In genomic region chr16:97752316-97752941, GRCm38 (mm10) we compare ENCODE assay signal across 16 mouse cellular contexts. TPM values are rescaled to one million over a fixed set of nuclear protein-coding genes. Genes with fewer than 3 reads are reported as not detected.
DNase-seq lines count a peak whose midpoint lies in the region; ATAC-seq and TF ChIP-seq lines count a peak whose summit lies in the region.
"Had no signal": no experiment of that assay in that cellular context is flagged by ENCODE, and none has a peak within 500 bp of the region (broad histone marks: within the 10 kb centered on the region; RNA-seq: fewer than 3 reads in every experiment).

No protein-coding gene starts in this region.

- no peak overlapping the region for H3K9ac ChIP-seq in kidney, embryonic 14.5 days (ENCODE audit: low read depth, low read length)
- H3K9ac ChIP-seq in MEL (ENCODE audit: control insufficient read depth, low read depth, low read length, poor library complexity, severe bottlenecking): no peak overlapping the region
- no peak overlapping the region for H3K9ac ChIP-seq in stomach, embryonic 14.5 days (replicated peaks; ENCODE audit: low read depth, low read length)
- H3K9ac ChIP-seq: hindbrain, embryonic 15.5 days; liver, embryonic 12.5 days; lung, embryonic 15.5 days; midbrain, embryonic 15.5 days; neural tube, embryonic 15.5 days had no signal

- intact Hi-C loops in heart, postnatal 14 days (cut with DNase I): no loop called here

- no peak overlapping the region for H3K4me3 ChIP-seq in kidney, adult 2 months (ENCODE audit: insufficient read depth, low read depth, low read length)
- H3K4me3 ChIP-seq in kidney, embryonic 14.5 days (ENCODE audit: low read length): no peak overlapping the region
- H3K4me3 ChIP-seq in MEL (ENCODE audit: control insufficient read depth in 1 of 2, insufficient read depth in 1 of 2, low read depth in 2 of 2, low read length in 2 of 2): no peak overlapping the region
- H3K4me3 ChIP-seq in stomach, embryonic 14.5 days (ENCODE audit: low read depth, low read length): no peak overlapping the region
- no peak overlapping the region for H3K4me3 ChIP-seq in midbrain, embryonic 10.5 days
- H3K4me3 ChIP-seq: hindbrain, embryonic 15.5 days; liver, embryonic 12.5 days; lung, embryonic 15.5 days; midbrain, embryonic 15.5 days; myocyte; neural tube, embryonic 15.5 days had no signal

- H3K9me3 ChIP-seq in kidney, embryonic 14.5 days (ENCODE audit: control insufficient read depth, low read length): no peaks in the 10 kb centered on the region
- H3K9me3 ChIP-seq in MEL (replicated peaks; ENCODE audit: insufficient read depth, low read length): no peaks in the 10 kb centered on the region
- H3K9me3 ChIP-seq in stomach, embryonic 14.5 days (ENCODE audit: control insufficient read depth, low read depth, low read length): no peaks in the 10 kb centered on the region
- H3K9me3 ChIP-seq in midbrain, embryonic 10.5 days (replicated peaks): no peaks in the 10 kb centered on the region
- H3K9me3 ChIP-seq: hindbrain, embryonic 15.5 days; liver, embryonic 12.5 days; lung, embryonic 15.5 days; midbrain, embryonic 15.5 days; neural tube, embryonic 15.5 days had no signal

- TF ChIP-seq RAD21 in MEL (IDR thresholded peaks at IDR 0.05; ENCODE audit: low read depth, low read length): no peak

- TF ChIP-seq POLR2A in kidney, adult 2 months (IDR thresholded peaks at IDR 0.05; ENCODE audit: low read depth, low read length): no peak
- TF ChIP-seq POLR2A in MEL (IDR thresholded peaks at IDR 0.05; ENCODE audit: control insufficient read depth in 1 of 2, insufficient read depth in 1 of 2, low read depth in 1 of 2, low read length in 2 of 2, poor library complexity in 1 of 2): no peak

- H3K27me3 ChIP-seq in kidney, adult 2 months (replicated peaks; ENCODE audit: control insufficient read depth, insufficient read depth, low read length): no peaks in the 10 kb centered on the region
- no peaks in the 10 kb centered on the region for H3K27me3 ChIP-seq in kidney, embryonic 14.5 days (ENCODE audit: control insufficient read depth, insufficient read depth, low read length)
- peaks cover 0 to 2% of the 10 kb centered on the region in 2 experiments; a peak in 1 of 4 replicates for H3K27me3 ChIP-seq in MEL (ENCODE audit: control insufficient read depth in 1 of 2, insufficient read depth in 2 of 2, low read length in 2 of 2)
- H3K27me3 ChIP-seq in stomach, embryonic 14.5 days (ENCODE audit: control insufficient read depth, insufficient read depth, low read length): no peaks in the 10 kb centered on the region
- no peaks in the 10 kb centered on the region for H3K27me3 ChIP-seq in midbrain, embryonic 10.5 days (ENCODE audit: low read depth, poor library complexity, severe bottlenecking)
- H3K27me3 ChIP-seq: hindbrain, embryonic 15.5 days; liver, embryonic 12.5 days; lung, embryonic 15.5 days; midbrain, embryonic 15.5 days; neural tube, embryonic 15.5 days had no signal

- TF ChIP-seq EP300 in MEL (IDR thresholded peaks at IDR 0.05; ENCODE audit: low read depth in 1 of 2, low read length in 2 of 2): no peak

- H3K27ac ChIP-seq in kidney, adult 2 months (ENCODE audit: insufficient read depth, low read depth, low read length): peak overlapping the region; percentile 17; the same call in 1 of the 2 replicates
- no peak overlapping the region for H3K27ac ChIP-seq in kidney, embryonic 14.5 days (ENCODE audit: low read depth, low read length)
- no peak overlapping the region for H3K27ac ChIP-seq in MEL (ENCODE audit: control insufficient read depth, low read depth, low read length)
- H3K27ac ChIP-seq in stomach, embryonic 14.5 days (ENCODE audit: low read length): 0 out of 2 replicates have a peak overlapping the region, but pooled peaks have one; percentile 11
- H3K27ac ChIP-seq in midbrain, embryonic 10.5 days (replicated peaks): no peak overlapping the region
- H3K27ac ChIP-seq: hindbrain, embryonic 15.5 days; liver, embryonic 12.5 days; lung, embryonic 15.5 days; midbrain, embryonic 15.5 days; neural tube, embryonic 15.5 days had no signal

- no peak for DNase-seq in kidney, adult 2 months
- peak; percentile 11 for DNase-seq in MEL (ENCODE audit: low read depth, low spot score)
- no peak for DNase-seq in heart, postnatal 14 days
- no peak for DNase-seq in midbrain, embryonic 10.5 days (ENCODE audit: low spot score)
- DNase-seq: cerebellum, adult 11-12 months; thymus, postnatal 25 days had no signal

- no peak overlapping the region for H3K4me2 ChIP-seq in kidney, embryonic 14.5 days (replicated peaks; ENCODE audit: low read depth, low read length)
- no peak overlapping the region for H3K4me2 ChIP-seq in stomach, embryonic 14.5 days (replicated peaks; ENCODE audit: low read depth, low read length)
- H3K4me2 ChIP-seq: hindbrain, embryonic 15.5 days; liver, embryonic 12.5 days; lung, embryonic 15.5 days; midbrain, embryonic 15.5 days; neural tube, embryonic 15.5 days had no signal

- TF ChIP-seq CTCF in kidney, adult 2 months (conservative IDR thresholded peaks at IDR 0.05; ENCODE audit: insufficient read depth, insufficient read length, low read depth, low read length): no peak
- no peak for TF ChIP-seq CTCF in MEL (IDR thresholded peaks at IDR 0.05 in 2 of 3, conservative IDR thresholded peaks at IDR 0.05 in 1 of 3; ENCODE audit: control insufficient read depth in 1 of 3, insufficient read depth in 1 of 3, low read depth in 2 of 3, low read length in 3 of 3, poor library complexity in 1 of 3, severe bottlenecking in 1 of 3)

- no peaks in the 10 kb centered on the region for H3K36me3 ChIP-seq in kidney, adult 2 months (ENCODE audit: control insufficient read depth, insufficient read depth, low read length)
- H3K36me3 ChIP-seq in kidney, embryonic 14.5 days (ENCODE audit: control insufficient read depth, insufficient read depth, low read length): no peaks in the 10 kb centered on the region; the same call in 1 of the 2 replicates
- no peaks in the 10 kb centered on the region for H3K36me3 ChIP-seq in MEL (ENCODE audit: control insufficient read depth in 1 of 2, insufficient read depth in 2 of 2, low read length in 2 of 2)
- no peaks in the 10 kb centered on the region; the same call in 1 of the 2 replicates for H3K36me3 ChIP-seq in stomach, embryonic 14.5 days (ENCODE audit: control insufficient read depth, insufficient read depth, low read length)
- no peaks in the 10 kb centered on the region for H3K36me3 ChIP-seq in midbrain, embryonic 10.5 days
- H3K36me3 ChIP-seq: hindbrain, embryonic 15.5 days; liver, embryonic 12.5 days; midbrain, embryonic 15.5 days; neural tube, embryonic 15.5 days had no signal

- H3K4me1 ChIP-seq in kidney, adult 2 months (ENCODE audit: control insufficient read depth, insufficient read depth, low read length): peaks cover 16% of the 10 kb centered on the region
- H3K4me1 ChIP-seq in kidney, embryonic 14.5 days (ENCODE audit: control insufficient read depth, insufficient read depth, low read length): peaks cover 3% of the 10 kb centered on the region; the same call in 1 of the 2 replicates
- H3K4me1 ChIP-seq in MEL (ENCODE audit: control insufficient read depth in 1 of 2, insufficient read depth in 2 of 2, low read length in 2 of 2): no peaks in the 10 kb centered on the region; a peak in 1 of 4 replicates
- peaks cover 6% of the 10 kb centered on the region; the same call in 1 of the 2 replicates for H3K4me1 ChIP-seq in stomach, embryonic 14.5 days (ENCODE audit: control insufficient read depth, insufficient read depth, low read length)
- no peaks in the 10 kb centered on the region for H3K4me1 ChIP-seq in midbrain, embryonic 10.5 days
- H3K4me1 ChIP-seq: hindbrain, embryonic 15.5 days; midbrain, embryonic 15.5 days; neural tube, embryonic 15.5 days had no signal

- no peak for ATAC-seq in kidney, embryonic 14.5 days (ENCODE audit: low FRiP score, low TSS enrichment)
- peak; percentile 54 for ATAC-seq in common myeloid progenitor, adult 5-6 weeks (replicated peaks; ENCODE audit: low read depth, poor library complexity, severe bottlenecking)
- ATAC-seq in stomach, embryonic 14.5 days (ENCODE audit: insufficient number of reproducible peaks, insufficient read depth, low FRiP score, low read depth): no peak
- ATAC-seq: CD4-positive, CD25-positive, alpha-beta regulatory T cell, adult 4 months; liver, embryonic 12.5 days; midbrain, embryonic 15.5 days had no signal

- no peaks in the 10 kb centered on the region for H3K79me2 ChIP-seq in MEL (ENCODE audit: control insufficient read depth, insufficient read depth, low read length, poor library complexity)

- 75% methylated on average over 3 of the region's 3 CpGs for WGBS in kidney, adult 2 months
- 85% methylated on average over 3 of the region's 3 CpGs for WGBS in kidney, embryonic 14.5 days
- WGBS in stomach, embryonic 14.5 days: 77% methylated on average over 3 of the region's 3 CpGs
- 83% methylated on average over 3 of the region's 3 CpGs for WGBS in midbrain, embryonic 10.5 days

TF ChIP-seq in MEL, 35 proteins besides CTCF, POLR2A, EP300 and RAD21:
- no peak for TF ChIP-seq BHLHE40 (IDR thresholded peaks at IDR 0.05; ENCODE audit: borderline replicate concordance, low read depth, low read length)
- no peak for TF ChIP-seq MAZ (IDR thresholded peaks at IDR 0.05; ENCODE audit: low read depth, low read length)
- no peak for TF ChIP-seq ETS1 (IDR thresholded peaks at IDR 0.05; ENCODE audit: low read depth, low read length)
- no peak for TF ChIP-seq GABPA (IDR thresholded peaks at IDR 0.05; ENCODE audit: low read depth, low read length)
- TF ChIP-seq CHD1 (IDR thresholded peaks at IDR 0.05; ENCODE audit: low read depth, low read length): no peak
- no peak for TF ChIP-seq CHD2 (IDR thresholded peaks at IDR 0.05; ENCODE audit: low read length)
- TF ChIP-seq MYB (IDR thresholded peaks at IDR 0.05; ENCODE audit: low read depth, low read length): no peak
- no peak for TF ChIP-seq ZKSCAN1 (IDR thresholded peaks at IDR 0.05; ENCODE audit: low read depth, low read length)

RNA-seq across cellular contexts. Expression of gene Ripk4, which starts 11.2 kb away (rescaled TPM):
- polyA plus RNA-seq in kidney, adult 2 months (2012; rRNA removed): 12.8 and 14.4 TPM in 2 replicates
- polyA plus RNA-seq in kidney, embryonic 14.5 days (2014; fragmentation: Nextera tagmentation; extraction: Ambion mirVana): 4.6 and 7.7 TPM in 2 replicates
- not detected in 2 replicates for total RNA-seq in MEL (2012; rRNA removed)
- polyA plus RNA-seq in MEL (2012; ENCODE audit: insufficient read depth in 1 of 2, insufficient read length in 2 of 2, low read depth in 1 of 2, low replicate concordance in 2 of 2, missing spikeins in 1 of 2): not detected
- total RNA-seq in common myeloid progenitor, adult 5-6 weeks (2017): not detected in 2 replicates
- polyA plus RNA-seq in stomach, embryonic 14.5 days (2014; fragmentation: Nextera tagmentation; extraction: Ambion mirVana): 24.7 and 25.3 TPM in 2 replicates
- total RNA-seq in heart, postnatal 14 days (2021): under 1 TPM; 0.19 to 0.22 TPM
- polyA plus RNA-seq in midbrain, embryonic 10.5 days (2016; fragmentation: Nextera tagmentation; extraction: Ambion mirVana): 1.1 and 1.5 TPM in 2 replicates
- polyA plus RNA-seq: myocyte had no signal

Comparison
In these comparisons a context has a peak if more than half of its experiments do, and no peak if none do; other contexts are left out.
1. H3K27ac ChIP-seq: peak in kidney, adult 2 months (single experiment) and stomach, embryonic 14.5 days (single experiment); none in kidney, embryonic 14.5 days (single experiment), MEL (single experiment) and midbrain, embryonic 10.5 days (single experiment).